8 mouse cellular contexts compared by ENCODE assay signal in genomic region chr7:137549991-137550390, GRCm38 (mm10).
DNase-seq lines count a peak whose midpoint lies in the region; ATAC-seq lines count a peak whose summit lies in the region.

No protein-coding gene starts in this region.

- no peaks in the 10 kb centered on the region for H3K27me3 ChIP-seq in hindbrain, embryonic 11.5 days (ENCODE audit: control insufficient read depth, insufficient read depth, low read length)
- no peaks in the 10 kb centered on the region for H3K27me3 ChIP-seq in hindbrain, embryonic 10.5 days (ENCODE audit: insufficient read depth, poor library complexity, severe bottlenecking)
- H3K27me3 ChIP-seq in forebrain, embryonic 10.5 days (ENCODE audit: poor library complexity, severe bottlenecking) = no peaks in the 10 kb centered on the region

- WGBS in hindbrain, embryonic 11.5 days = 37% methylated on average over 2 of the region's 2 CpGs
- 26% methylated on average over 2 of the region's 2 CpGs for whole genome bisulfite sequencing in hindbrain, embryonic 10.5 days
- WGBS in forebrain, embryonic 10.5 days = 41% methylated on average over 2 of the region's 2 CpGs

- H3K9me3 ChIP-seq in hindbrain, embryonic 11.5 days (ENCODE audit: control insufficient read depth, low read length) = no peaks in the 10 kb centered on the region
- H3K9me3 ChIP-seq in hindbrain, embryonic 10.5 days = no peaks in the 10 kb centered on the region
- no peaks in the 10 kb centered on the region for H3K9me3 ChIP-seq in forebrain, embryonic 10.5 days

- H3K9ac ChIP-seq in hindbrain, embryonic 11.5 days (ENCODE audit: low read depth, low read length) = no peak overlapping the region

- ATAC-seq in hindbrain, embryonic 11.5 days (ENCODE audit: low FRiP score) = no peak
- ATAC-seq in megakaryocyte-erythroid progenitor cell, adult 5-6 weeks (replicated peaks; ENCODE audit: low FRiP score, low TSS enrichment, poor library complexity, severe bottlenecking) = peak; percentile 82

- H3K4me1 ChIP-seq in hindbrain, embryonic 11.5 days (replicated peaks; ENCODE audit: control insufficient read depth, insufficient read depth, low read length) = no peaks in the 10 kb centered on the region
- peaks cover 5% of the 10 kb centered on the region; the same call in 1 of the 2 replicates for H3K4me1 ChIP-seq in hindbrain, embryonic 10.5 days (replicated peaks)
- H3K4me1 ChIP-seq in forebrain, embryonic 10.5 days = peaks cover 10% of the 10 kb centered on the region

- H3K36me3 ChIP-seq in hindbrain, embryonic 11.5 days (ENCODE audit: control insufficient read depth, insufficient read depth, low read length) = no peaks in the 10 kb centered on the region
- H3K36me3 ChIP-seq in hindbrain, embryonic 10.5 days = no peaks in the 10 kb centered on the region
- H3K36me3 ChIP-seq in forebrain, embryonic 10.5 days (replicated peaks) = no peaks in the 10 kb centered on the region

- H3K27ac ChIP-seq in hindbrain, embryonic 11.5 days (ENCODE audit: low read depth, low read length) = no peak overlapping the region
- no peak overlapping the region for H3K27ac ChIP-seq in hindbrain, embryonic 10.5 days
- no peak overlapping the region for H3K27ac ChIP-seq in forebrain, embryonic 10.5 days

- no peak overlapping the region for H3K4me2 ChIP-seq in hindbrain, embryonic 11.5 days (replicated peaks; ENCODE audit: low read depth, low read length)

- no peak overlapping the region for H3K4me3 ChIP-seq in hindbrain, embryonic 11.5 days (ENCODE audit: low read depth, low read length)
- H3K4me3 ChIP-seq in hindbrain, embryonic 10.5 days = no peak overlapping the region
- H3K4me3 ChIP-seq in forebrain, embryonic 10.5 days = no peak overlapping the region

- peak; percentile 63 for DNase-seq in hindbrain, embryonic 11.5 days (ENCODE audit: low spot score)
- no peak for DNase-seq in hindbrain, embryonic 10.5 days (ENCODE audit: low spot score)
- DNase-seq in right cerebral cortex, adult 18-20 months = peak; percentile 34
- DNase-seq in right cerebral cortex, postnatal 25 days = no peak
- DNase-seq in c-Kit-positive CD71-positive TER-119-negative erythroid progenitor cells, embryonic 14.5 days (ENCODE audit: low read depth) = peak; percentile 15
- no peak for DNase-seq in forebrain, embryonic 10.5 days (ENCODE audit: extremely low spot score, low spot score)
- no peak for DNase-seq in testis, postnatal 14 days (ENCODE audit: low spot score)

Comparison
In these comparisons a context has a peak if more than half of its experiments do, and no peak if none do; other contexts are left out.
1. DNase-seq: peak in hindbrain, embryonic 11.5 days (single experiment), right cerebral cortex, adult 18-20 months (single experiment) and c-Kit-positive CD71-positive TER-119-negative erythroid progenitor cells, embryonic 14.5 days (single experiment); none in hindbrain, embryonic 10.5 days (single experiment), right cerebral cortex, postnatal 25 days (single experiment), forebrain, embryonic 10.5 days (single experiment) and testis, postnatal 14 days (single experiment).